Mouse (Mus musculus) heart, postnatal 0 days (tissue): ENCODE measurements around the gene Pfas.
A peak's percentile ranks its signal among the peaks of the same experiment; 100 is the strongest.

Experiments used
- CTCF ChIP-seq: IDR thresholded peaks from 2 replicates; pipeline ENCODE4 v1.5.1; 2016; ENCODE audit warnings: antibody characterized with exemption, control low read depth, low read depth
- EP300 ChIP-seq: IDR thresholded peaks from 2 replicates; pipeline ENCODE4 v1.6.1; 2016; ENCODE audit warnings: antibody characterized with exemption, low read depth

DNA sequence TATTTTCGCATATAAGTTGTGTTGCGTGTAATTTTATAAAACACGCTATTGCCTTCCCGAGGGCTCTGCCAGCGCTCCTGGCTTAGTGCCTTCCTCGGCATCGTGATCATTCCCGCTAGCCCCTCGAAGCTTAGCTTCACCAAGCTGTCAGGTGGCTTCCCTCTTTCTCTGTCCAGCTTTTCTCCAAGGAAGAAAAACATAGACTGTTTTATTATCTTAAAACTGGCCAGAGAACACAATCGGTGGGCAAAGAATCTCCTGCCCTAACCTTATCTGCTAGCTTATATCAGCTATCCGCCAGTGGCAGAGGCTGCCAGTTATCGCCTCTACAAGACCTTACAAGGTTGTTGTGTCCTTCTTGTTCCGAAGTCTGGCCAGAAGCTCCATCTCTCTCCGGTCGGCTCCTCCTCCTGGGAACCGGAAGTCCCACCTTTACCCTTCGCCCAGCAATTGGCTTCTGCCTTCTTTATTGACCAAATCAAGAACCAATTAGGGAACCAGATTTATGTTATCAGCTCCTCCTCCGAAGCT, 3.9 kb upstream of the Pfas start:
- TF ChIP-seq CTCF = no peak
- TF ChIP-seq EP300 = 0 out of 2 replicates have a peak, but pooled peaks have one; percentile 48
